Mouse (Mus musculus): ENCODE data around the gene Vwa8. TPM values are rescaled to one million over a fixed set of nuclear protein-coding genes. Genes with fewer than 3 reads are reported as not detected.
A peak's percentile ranks its signal among the peaks of the same experiment; 100 is the strongest.

Gene Vwa8
- polyA plus RNA-seq, 1 experiment from 2014 or later, result 5.7 TPM

GRCm38 (mm10) chr14:78849961-78850578 lies 1.2 kb downstream of the Vwa8 start:
- 74% methylated on average over 5 of the region's 5 CpGs for WGBS
- H3K4me3 ChIP-seq (replicated peaks), result 0 out of 2 replicates have a peak overlapping the region, but pooled peaks have one; percentile 72
- H3K4me2 ChIP-seq (replicated peaks), result peak overlapping the region; percentile 65
- H3K27ac ChIP-seq, result no peak overlapping the region
- no peaks in the 10 kb centered on the region for H3K27me3 ChIP-seq
- no peaks in the 10 kb centered on the region for H3K36me3 ChIP-seq
- no peak for ATAC-seq
- peaks cover 13% of the 10 kb centered on the region for H3K4me1 ChIP-seq (replicated peaks)
- H3K9me3 ChIP-seq, result no peaks in the 10 kb centered on the region
- no peak overlapping the region for H3K9ac ChIP-seq (replicated peaks)

GRCm38 (mm10) chr14:78850666-78851065 lies 1.8 kb downstream of the Vwa8 start:
- 34% methylated on average over 8 of the region's 8 CpGs for WGBS
- H3K36me3 ChIP-seq, result no peaks in the 10 kb centered on the region
- no peak overlapping the region for H3K9ac ChIP-seq (replicated peaks)
- H3K27ac ChIP-seq, result no peak overlapping the region
- peaks cover 13% of the 10 kb centered on the region for H3K4me1 ChIP-seq (replicated peaks)
- ATAC-seq, result 0 out of 2 replicates have a peak, but pooled peaks have one; percentile 8
- H3K9me3 ChIP-seq, result no peaks in the 10 kb centered on the region
- H3K4me3 ChIP-seq (replicated peaks), result no peak overlapping the region
- H3K4me2 ChIP-seq (replicated peaks), result no peak overlapping the region
- no peaks in the 10 kb centered on the region for H3K27me3 ChIP-seq

- no peaks in the 10 kb centered on the region for H3K27me3 ChIP-seq
- H3K9ac ChIP-seq (replicated peaks), result no peak overlapping the region
- no peak overlapping the region for H3K4me3 ChIP-seq (replicated peaks)
- WGBS, result 80% methylated on average over 3 of the region's 3 CpGs
- no peaks in the 10 kb centered on the region for H3K36me3 ChIP-seq
- no peak overlapping the region for H3K4me2 ChIP-seq (replicated peaks)
- H3K4me1 ChIP-seq (replicated peaks), result peaks cover 13% of the 10 kb centered on the region
- H3K9me3 ChIP-seq, result no peaks in the 10 kb centered on the region
- ATAC-seq, result no peak
- H3K27ac ChIP-seq, result no peak overlapping the region
Observed at GRCm38 (mm10) chr14:78851366-78851765, 2.5 kb downstream of the Vwa8 start.

- peaks cover 13% of the 10 kb centered on the region for H3K4me1 ChIP-seq (replicated peaks)
- H3K4me2 ChIP-seq (replicated peaks), result no peak overlapping the region
- 69% methylated on average over 5 of the region's 5 CpGs for WGBS
- no peaks in the 10 kb centered on the region for H3K36me3 ChIP-seq
- no peaks in the 10 kb centered on the region for H3K9me3 ChIP-seq
- H3K27me3 ChIP-seq, result no peaks in the 10 kb centered on the region
- ATAC-seq, result no peak
- H3K4me3 ChIP-seq (replicated peaks), result no peak overlapping the region
- no peak overlapping the region for H3K9ac ChIP-seq (replicated peaks)
- no peak overlapping the region for H3K27ac ChIP-seq
Observed at GRCm38 (mm10) chr14:78852401-78853246, 3.8 kb downstream of the Vwa8 start.

- Histone ChIP-seq H3K27me3 (no peaks in the 10 kb centered on the region), H3K4me2 (replicated peaks) (no peak overlapping the region), H3K27ac (no peak overlapping the region), H3K36me3 (no peaks in the 10 kb centered on the region), H3K9me3 (no peaks in the 10 kb centered on the region; the same call in 1 of the 2 replicates), H3K4me3 (replicated peaks) (no peak overlapping the region), H3K4me1 (replicated peaks) (no peaks in the 10 kb centered on the region), H3K9ac (replicated peaks) (no peak overlapping the region)
- no peak for ATAC-seq
- WGBS, result 96% methylated on average over 5 of the region's 5 CpGs
Observed at GRCm38 (mm10) chr14:78861156-78861555, 12.3 kb downstream of the Vwa8 start.

GRCm38 (mm10) chr14:78870036-78870435 lies 21.2 kb downstream of the Vwa8 start:
- WGBS, result 27% methylated on average over 2 of the region's 2 CpGs

GRCm38 (mm10) chr14:78877176-78877575 lies 28.3 kb downstream of the Vwa8 start:
- Histone ChIP-seq H3K4me2 (replicated peaks) (no peak overlapping the region), H3K4me1 (replicated peaks) (peaks cover 3% of the 10 kb centered on the region; the same call in 1 of the 2 replicates), H3K9me3 (peaks cover 7% of the 10 kb centered on the region; the same call in 1 of the 2 replicates), H3K36me3 (peaks cover 3% of the 10 kb centered on the region), H3K27me3 (no peaks in the 10 kb centered on the region), H3K27ac (no peak overlapping the region), H3K9ac (replicated peaks) (no peak overlapping the region), H3K4me3 (replicated peaks) (no peak overlapping the region)
- no peak for ATAC-seq
- 80% methylated on average over 2 of the region's 2 CpGs for WGBS

More at GRCm38 (mm10) chr14:78870036-78870435, 21.2 kb downstream of the Vwa8 start:
- H3K27ac ChIP-seq, result no peak overlapping the region
- no peak overlapping the region for H3K4me2 ChIP-seq (replicated peaks)
- no peak overlapping the region for H3K9ac ChIP-seq (replicated peaks)
- no peak for ATAC-seq
- peaks cover 7% of the 10 kb centered on the region; the same call in 1 of the 2 replicates for H3K9me3 ChIP-seq
- H3K4me1 ChIP-seq (replicated peaks), result no peaks in the 10 kb centered on the region
- H3K27me3 ChIP-seq, result no peaks in the 10 kb centered on the region
- H3K4me3 ChIP-seq (replicated peaks), result no peak overlapping the region
- H3K36me3 ChIP-seq, result peaks cover 3% of the 10 kb centered on the region

- H3K9ac ChIP-seq (replicated peaks), result no peak overlapping the region
- H3K4me2 ChIP-seq (replicated peaks), result no peak overlapping the region
- no peaks in the 10 kb centered on the region for H3K27me3 ChIP-seq
- H3K36me3 ChIP-seq, result no peaks in the 10 kb centered on the region
- H3K9me3 ChIP-seq, result no peaks in the 10 kb centered on the region
- H3K4me1 ChIP-seq (replicated peaks), result peaks cover 3% of the 10 kb centered on the region; the same call in 1 of the 2 replicates
- no peak for ATAC-seq
- no peak overlapping the region for H3K4me3 ChIP-seq (replicated peaks)
- no peak overlapping the region for H3K27ac ChIP-seq
- WGBS, result 86% methylated on average over 13 of the region's 13 CpGs
Observed at GRCm38 (mm10) chr14:78878402-78879045, 29.7 kb downstream of the Vwa8 start.

- no peak overlapping the region for H3K4me2 ChIP-seq (replicated peaks)
- H3K27me3 ChIP-seq, result no peaks in the 10 kb centered on the region
- H3K27ac ChIP-seq, result no peak overlapping the region
- WGBS, result 83% methylated on average over 4 of the region's 4 CpGs
- H3K4me3 ChIP-seq (replicated peaks), result no peak overlapping the region
- no peaks in the 10 kb centered on the region for H3K9me3 ChIP-seq
- no peaks in the 10 kb centered on the region for H3K36me3 ChIP-seq
- peaks cover 3% of the 10 kb centered on the region; the same call in 1 of the 2 replicates for H3K4me1 ChIP-seq (replicated peaks)
- no peak for ATAC-seq
- no peak overlapping the region for H3K9ac ChIP-seq (replicated peaks)
Observed at GRCm38 (mm10) chr14:78880879-78881278, 32.0 kb downstream of the Vwa8 start.

- H3K4me1 ChIP-seq (replicated peaks), result peaks cover 9% of the 10 kb centered on the region; the same call in 1 of the 2 replicates
- no peak overlapping the region for H3K9ac ChIP-seq (replicated peaks)
- no peaks in the 10 kb centered on the region for H3K36me3 ChIP-seq
- WGBS, result 74% methylated on average over 10 of the region's 10 CpGs
- H3K4me2 ChIP-seq (replicated peaks), result no peak overlapping the region
- no peaks in the 10 kb centered on the region for H3K9me3 ChIP-seq
- H3K4me3 ChIP-seq (replicated peaks), result no peak overlapping the region
- H3K27me3 ChIP-seq, result no peaks in the 10 kb centered on the region
- no peak overlapping the region for H3K27ac ChIP-seq
- ATAC-seq, result no peak
Observed at GRCm38 (mm10) chr14:78881563-78881962, 32.7 kb downstream of the Vwa8 start.

GRCm38 (mm10) chr14:78885915-78886534 lies 37.2 kb downstream of the Vwa8 start:
- Histone ChIP-seq H3K27ac (no peak overlapping the region), H3K9me3 (no peaks in the 10 kb centered on the region)
- 49% methylated on average over 7 of the region's 7 CpGs for WGBS

More at GRCm38 (mm10) chr14:78885915-78886534, 37.2 kb downstream of the Vwa8 start:
- Histone ChIP-seq H3K4me1 (replicated peaks) (peaks cover 10% of the 10 kb centered on the region; the same call in 1 of the 2 replicates), H3K4me2 (replicated peaks) (no peak overlapping the region), H3K36me3 (no peaks in the 10 kb centered on the region), H3K4me3 (replicated peaks) (no peak overlapping the region), H3K27me3 (no peaks in the 10 kb centered on the region), H3K9ac (replicated peaks) (no peak overlapping the region)
- peak; percentile 60; the same call in 1 of the 2 replicates for ATAC-seq

Data from midbrain, embryonic 13.5 days (tissue).